Mouse (Mus musculus) erythroblast, embryonic 14.5 days (primary cell): Measurements from ENCODE around the gene Sec61b. TPM values are rescaled to one million over a fixed set of nuclear protein-coding genes. Genes with fewer than 3 reads are reported as not detected.

ENCODE experiments used
- H3K27me3 ChIP-seq: 2 replicates; pipeline ENCODE4 v1.6.1; 2012; ENCODE audit warnings: inconsistent platforms; ENCODE audit not compliant: control insufficient read depth
- H3K36me3 ChIP-seq: 2 replicates; pipeline ENCODE4 v1.6.1; 2012; ENCODE audit warnings: mild to moderate bottlenecking, inconsistent platforms; ENCODE audit not compliant: control insufficient read depth
- H3K4me1 ChIP-seq: 2 replicates; pipeline ENCODE4 v1.6.1; 2012; ENCODE audit warnings: inconsistent platforms; ENCODE audit not compliant: control insufficient read depth
- H3K4me3 ChIP-seq: replicated peaks from 2 replicates; pipeline ENCODE3; 2012; ENCODE audit warnings: moderate library complexity, mild to moderate bottlenecking, inconsistent platforms
- H3K9me3 ChIP-seq: 2 replicates; pipeline ENCODE4 v1.6.1; 2012; ENCODE audit warnings: low read length, inconsistent platforms, mixed read lengths; ENCODE audit not compliant: control insufficient read depth
- GATA1 ChIP-seq: IDR thresholded peaks from 2 replicates; pipeline ENCODE4 v1.6.1; 2012; ENCODE audit warnings: low read length, inconsistent platforms, mixed read lengths
- TAL1 ChIP-seq: IDR thresholded peaks from 3 replicates; pipeline ENCODE4 v1.6.1; 2012; ENCODE audit warnings: low read length, inconsistent platforms, mixed read lengths
- polyA plus RNA-seq: library from polyadenylated mRNA; stranded (reverse); fragments of >175 nt; gene quantifications from 2 replicates; pipeline ENCODE4 v1.2.3, GENCODE M21; 2012

The Sec61b gene
- polyA plus RNA-seq, 1 experiment, result 16.4 TPM

DNA sequence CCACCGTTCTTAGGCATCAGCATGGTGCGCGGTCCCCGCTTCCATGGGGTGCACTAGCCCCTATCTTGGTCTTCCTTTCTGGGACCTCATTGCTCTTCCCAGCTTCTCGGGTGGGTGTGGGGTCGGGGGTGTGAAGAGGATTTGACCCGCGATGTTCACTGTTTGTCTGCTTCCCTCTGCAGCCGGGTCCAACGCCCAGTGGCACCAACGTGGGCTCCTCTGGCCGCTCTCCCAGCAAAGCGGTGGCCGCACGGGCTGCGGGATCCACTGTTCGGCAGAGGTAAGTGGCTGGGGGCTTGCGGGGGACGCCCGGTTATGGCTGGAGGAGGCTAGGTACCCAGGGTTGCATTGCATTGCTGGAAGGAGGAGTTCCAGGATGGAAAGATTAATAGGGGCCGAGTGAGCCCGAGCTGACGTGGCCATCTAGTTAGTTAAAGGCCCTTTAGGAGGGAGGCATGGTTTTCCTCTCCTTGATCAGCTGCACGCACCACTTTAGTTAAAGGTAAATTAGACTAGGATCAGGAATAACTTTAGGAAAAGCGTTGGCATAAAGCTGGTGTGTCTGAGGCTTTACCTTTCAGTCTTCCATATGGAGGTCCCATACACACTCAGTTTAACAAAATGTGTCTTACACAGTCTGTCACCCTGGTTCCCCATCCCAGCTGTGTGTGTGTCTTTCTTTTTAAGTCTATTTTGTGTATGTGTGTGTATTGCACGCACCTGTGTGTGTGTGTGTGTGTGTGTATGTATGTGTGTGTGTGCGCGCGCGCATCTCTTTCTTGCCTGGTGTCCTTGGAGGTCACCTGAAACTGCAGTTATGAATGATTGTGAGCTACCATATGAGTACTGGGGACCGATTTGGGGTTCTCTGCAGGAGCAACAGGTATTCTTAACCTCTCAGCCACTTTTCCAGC lies 529 bp downstream of the Sec61b start:
- peaks cover 62% of the 10 kb centered on the region for H3K36me3 ChIP-seq

DNA sequence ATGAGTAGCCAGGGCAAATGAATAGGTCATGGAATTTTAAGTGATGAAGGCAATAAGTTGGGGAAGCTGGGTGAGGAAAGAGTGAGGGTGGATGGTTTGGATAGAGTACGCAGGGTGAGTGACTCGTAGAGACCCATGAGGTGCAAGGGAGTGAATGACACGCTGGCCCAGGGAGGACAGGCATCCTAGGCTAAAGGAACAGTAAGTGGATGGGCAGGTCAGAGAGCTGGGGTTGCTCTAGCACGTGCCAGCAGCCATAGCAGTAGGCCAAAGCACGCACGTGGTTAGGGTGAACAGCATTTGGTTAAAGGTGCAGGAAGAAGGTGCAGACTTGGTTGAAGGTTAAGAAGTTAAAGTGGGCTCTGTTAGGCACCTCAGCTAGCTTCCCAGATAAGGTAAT lies 3.1 kb downstream of the Sec61b start:
- TF ChIP-seq GATA1 (no peak), TAL1 (no peak)
- H3K4me1 ChIP-seq, result peaks cover 27% of the 10 kb centered on the region
- H3K27me3 ChIP-seq, result no peaks in the 10 kb centered on the region
- no peak overlapping the region for H3K4me3 ChIP-seq
- no peaks in the 10 kb centered on the region for H3K9me3 ChIP-seq
- peaks cover 61% of the 10 kb centered on the region for H3K36me3 ChIP-seq

More for the DNA sequence above, 529 bp downstream of the Sec61b start:
- Histone ChIP-seq H3K9me3 (peaks cover 5% of the 10 kb centered on the region), H3K4me1 (peaks cover 31% of the 10 kb centered on the region), H3K27me3 (no peaks in the 10 kb centered on the region), H3K4me3 (peak overlapping the region; percentile 79)
- TF ChIP-seq GATA1, result no peak
- TF ChIP-seq TAL1, result no peak

DNA sequence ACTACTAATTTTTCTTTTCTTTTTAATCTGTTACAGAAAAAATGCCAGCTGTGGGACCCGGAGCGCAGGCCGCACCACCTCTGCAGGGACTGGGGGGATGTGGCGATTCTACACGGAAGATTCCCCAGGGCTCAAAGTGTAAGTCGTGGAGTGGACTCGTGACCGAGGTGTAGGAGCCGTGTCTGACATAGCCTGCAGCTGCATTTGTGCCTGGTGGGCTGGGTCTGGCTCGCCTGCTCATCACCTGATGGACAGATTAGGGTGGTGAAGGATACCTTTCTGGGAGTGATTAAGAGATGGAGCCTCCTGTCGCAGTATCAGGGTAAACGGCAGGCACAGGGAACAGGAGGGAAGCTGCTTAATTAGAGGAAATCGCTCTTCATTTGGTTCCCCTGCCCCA lies 5.6 kb downstream of the Sec61b start:
- peaks cover 13% of the 10 kb centered on the region for H3K4me1 ChIP-seq
- no peaks in the 10 kb centered on the region for H3K9me3 ChIP-seq
- H3K36me3 ChIP-seq, result peaks cover 74% of the 10 kb centered on the region
- no peaks in the 10 kb centered on the region for H3K27me3 ChIP-seq
- TF ChIP-seq GATA1 (no peak), TAL1 (no peak)
- no peak overlapping the region for H3K4me3 ChIP-seq

DNA sequence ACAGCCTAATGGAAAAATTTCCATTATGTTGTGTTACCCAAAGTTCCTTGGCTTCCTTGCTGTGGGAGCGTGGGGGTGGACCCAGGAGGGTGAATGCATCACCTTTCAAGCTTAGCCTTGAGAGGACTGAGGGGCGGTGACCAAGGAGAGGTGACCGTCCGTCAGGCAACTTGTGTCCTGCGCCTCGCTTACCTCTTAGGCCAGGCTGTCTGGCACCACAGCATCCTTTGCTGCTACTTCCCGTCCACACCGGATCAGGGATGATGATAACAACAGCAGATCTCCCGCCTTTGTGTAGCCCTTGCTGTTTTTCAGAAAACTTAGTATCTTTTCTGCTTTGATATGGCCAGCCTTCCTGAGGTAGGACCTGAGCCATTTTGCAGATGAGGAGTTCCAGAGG lies 6.1 kb downstream of the Sec61b start:
- no peak for TF ChIP-seq TAL1
- TF ChIP-seq GATA1, result no peak
- H3K4me1 ChIP-seq, result peaks cover 9% of the 10 kb centered on the region
- no peaks in the 10 kb centered on the region for H3K27me3 ChIP-seq
- H3K9me3 ChIP-seq, result no peaks in the 10 kb centered on the region
- H3K36me3 ChIP-seq, result peaks cover 74% of the 10 kb centered on the region
- no peak overlapping the region for H3K4me3 ChIP-seq

DNA sequence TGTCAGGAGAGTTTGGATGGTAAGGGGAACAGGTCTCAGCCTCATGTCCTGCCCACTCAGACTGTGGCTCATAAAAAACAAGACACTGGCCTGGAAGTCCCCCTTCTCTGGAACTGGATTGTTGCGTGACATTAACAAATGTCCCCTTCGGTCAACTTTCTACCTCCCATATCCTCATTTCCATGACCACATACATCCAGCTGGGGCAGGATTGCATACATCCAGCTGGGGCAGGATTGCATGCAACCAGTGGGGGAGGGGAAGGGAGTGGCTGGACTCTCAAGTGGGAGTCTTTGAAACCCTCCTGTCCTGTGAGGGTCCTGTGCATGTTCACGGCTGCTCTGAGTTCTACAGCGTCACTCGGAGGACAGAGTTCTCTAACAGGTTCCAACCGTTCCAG lies 16.8 kb downstream of the Sec61b start:
- Histone ChIP-seq H3K4me3 (no peak overlapping the region), H3K27me3 (no peaks in the 10 kb centered on the region)

DNA sequence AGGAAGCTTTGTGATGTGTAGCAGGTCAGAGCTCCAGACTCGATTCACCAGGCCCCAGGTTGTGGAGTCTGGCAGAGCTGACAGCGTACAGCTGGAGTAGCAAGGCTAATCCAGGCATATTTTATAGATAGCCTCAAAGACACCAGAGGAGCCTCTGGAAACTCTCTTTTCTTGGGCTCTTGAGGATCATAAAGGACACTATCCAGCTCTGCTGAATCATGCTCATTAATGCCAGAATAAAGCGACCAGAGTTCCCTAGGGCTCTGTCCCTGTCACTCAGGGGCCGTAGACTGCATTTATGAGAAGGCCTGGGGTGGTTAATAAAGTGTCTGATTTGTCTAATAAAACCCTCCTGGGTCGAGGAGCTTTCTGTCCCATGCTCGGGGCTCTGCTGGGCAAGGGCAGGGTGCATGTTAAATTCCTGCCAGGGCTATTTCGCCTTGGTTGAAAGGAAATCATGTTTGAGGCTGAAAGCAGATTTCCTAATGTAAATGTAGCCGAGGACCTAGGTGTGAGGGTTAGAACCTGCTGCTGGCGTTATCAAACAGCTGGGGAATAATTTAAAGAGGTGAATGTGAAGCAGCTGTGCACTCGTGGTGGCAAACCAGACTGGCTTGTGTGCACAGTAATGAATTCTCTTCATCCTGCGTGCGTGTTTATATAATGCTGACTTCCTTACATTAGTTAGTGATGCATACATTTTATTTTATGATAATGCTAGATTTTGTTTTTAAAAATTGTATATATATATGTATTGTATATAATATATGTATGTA lies 18.0 kb downstream of the Sec61b start:
- H3K9me3 ChIP-seq, result no peaks in the 10 kb centered on the region
- H3K27me3 ChIP-seq, result no peaks in the 10 kb centered on the region
- H3K36me3 ChIP-seq, result no peaks in the 10 kb centered on the region
- TF ChIP-seq GATA1 (no peak), TAL1 (no peak)
- H3K4me3 ChIP-seq, result no peak overlapping the region
- H3K4me1 ChIP-seq, result no peaks in the 10 kb centered on the region

More for the DNA sequence above, 16.8 kb downstream of the Sec61b start:
- Histone ChIP-seq H3K4me1 (no peaks in the 10 kb centered on the region), H3K36me3 (no peaks in the 10 kb centered on the region), H3K9me3 (no peaks in the 10 kb centered on the region)
- no peak for TF ChIP-seq GATA1
- TF ChIP-seq TAL1, result no peak

DNA sequence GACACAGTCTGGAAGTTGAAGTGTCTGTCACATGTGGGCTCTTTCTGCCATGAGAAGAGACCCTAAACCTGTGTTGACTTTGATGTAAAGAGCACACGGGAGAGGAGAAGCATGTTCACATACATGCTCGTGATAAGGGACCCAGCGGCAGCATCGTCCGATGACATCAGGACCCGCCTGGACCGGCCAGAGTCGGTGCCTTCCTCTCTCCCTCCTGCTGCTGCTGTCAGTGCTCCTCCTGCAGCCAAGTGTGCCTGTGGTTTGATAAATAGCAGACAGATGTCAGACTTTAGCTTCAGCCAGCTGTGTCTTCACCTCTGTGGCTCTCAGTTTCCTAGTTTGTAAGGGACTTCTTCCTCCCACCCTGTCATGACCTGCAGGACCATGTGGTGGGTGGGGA lies 19.0 kb downstream of the Sec61b start:
- H3K9me3 ChIP-seq, result no peaks in the 10 kb centered on the region
- no peaks in the 10 kb centered on the region for H3K4me1 ChIP-seq
- H3K4me3 ChIP-seq, result no peak overlapping the region

DNA sequence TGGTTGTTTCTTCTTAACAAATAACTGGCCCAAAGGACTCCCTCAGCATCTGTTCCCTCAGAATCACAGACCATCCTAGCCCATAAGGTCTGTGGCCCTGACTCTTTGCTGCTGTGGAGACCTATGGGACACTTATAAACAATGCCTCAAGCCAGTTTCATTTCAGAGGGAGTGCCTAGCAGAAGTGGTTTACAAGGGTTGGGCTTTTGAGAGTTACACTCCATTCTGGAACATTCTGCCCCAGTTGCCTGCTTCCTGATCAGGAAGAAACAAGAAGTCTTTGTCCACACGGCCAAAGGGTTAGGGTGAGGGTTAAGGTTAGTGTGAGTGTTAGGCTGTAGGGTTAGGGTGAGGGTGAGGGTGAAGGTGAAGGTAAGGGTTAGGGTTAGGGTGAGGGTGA lies 19.7 kb downstream of the Sec61b start:
- no peaks in the 10 kb centered on the region for H3K36me3 ChIP-seq
- H3K4me1 ChIP-seq, result no peaks in the 10 kb centered on the region
- TF ChIP-seq GATA1, result no peak
- no peak for TF ChIP-seq TAL1
- H3K27me3 ChIP-seq, result no peaks in the 10 kb centered on the region
- no peaks in the 10 kb centered on the region for H3K9me3 ChIP-seq
- no peak overlapping the region for H3K4me3 ChIP-seq

More for the DNA sequence above, 19.0 kb downstream of the Sec61b start:
- Histone ChIP-seq H3K27me3 (no peaks in the 10 kb centered on the region), H3K36me3 (no peaks in the 10 kb centered on the region)
- TF ChIP-seq GATA1, result no peak
- no peak for TF ChIP-seq TAL1

DNA sequence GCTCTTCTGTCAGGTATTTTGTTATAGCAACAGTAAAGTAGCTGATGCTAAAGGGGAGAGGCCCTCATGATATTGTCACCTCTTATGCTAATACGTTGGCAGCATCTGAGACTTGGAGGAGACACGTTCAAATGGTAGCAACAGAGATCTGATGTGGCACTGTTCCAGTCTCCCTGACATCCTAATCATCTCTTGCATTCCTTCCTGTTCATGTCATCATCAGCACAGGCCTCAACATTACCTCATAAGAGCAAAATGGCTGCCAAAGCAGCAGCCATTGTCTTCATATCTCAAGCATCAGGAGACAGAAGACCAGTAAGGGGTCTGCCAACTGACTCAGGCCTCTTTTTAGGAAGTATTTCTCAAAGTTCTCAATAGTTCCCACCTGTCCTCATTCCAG lies 20.2 kb downstream of the Sec61b start:
- TF ChIP-seq GATA1 (no peak), TAL1 (no peak)
- H3K4me3 ChIP-seq, result no peak overlapping the region
- H3K4me1 ChIP-seq, result no peaks in the 10 kb centered on the region
- no peaks in the 10 kb centered on the region for H3K36me3 ChIP-seq
- no peaks in the 10 kb centered on the region for H3K27me3 ChIP-seq
- no peaks in the 10 kb centered on the region for H3K9me3 ChIP-seq
